Mouse (Mus musculus): ENCODE measurements around the gene Heatr9. TPM values are rescaled to one million over a fixed set of nuclear protein-coding genes. Genes with fewer than 3 reads are reported as not detected.

Gene Heatr9
- polyA plus RNA-seq, 1 experiment: 0.03 TPM

DNA sequence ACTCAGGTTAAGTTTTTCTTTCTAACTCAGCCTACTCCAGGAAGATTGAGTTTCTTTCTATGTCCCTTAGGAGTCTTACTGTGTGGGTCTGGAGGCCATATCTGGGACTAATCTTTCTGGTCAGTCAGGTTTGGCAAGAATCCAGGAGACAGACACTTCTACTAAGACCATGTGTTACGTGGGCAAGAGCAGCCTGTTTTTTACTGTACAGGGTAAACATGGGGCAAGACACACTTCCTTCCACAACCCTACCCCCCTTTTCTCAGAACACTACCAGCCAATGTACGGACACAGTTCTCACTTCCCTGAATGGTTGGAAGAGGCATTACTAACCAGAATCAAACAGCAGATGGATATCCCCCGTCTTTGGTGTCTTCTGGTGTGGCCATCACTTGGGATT lies 22.2 kb upstream of the Heatr9 start:
- Histone ChIP-seq H3K36me3 (ENCODE audit: control insufficient read depth, insufficient read depth, low read length) (no peaks in the 10 kb centered on the region), H3K27me3 (replicated peaks; ENCODE audit: control insufficient read depth, insufficient read depth, low read length) (no peaks in the 10 kb centered on the region), H3K4me3 (ENCODE audit: insufficient read depth, low read depth, low read length) (no peak overlapping the region), H3K4me1 (ENCODE audit: control insufficient read depth, insufficient read depth, low read length) (no peaks in the 10 kb centered on the region), H3K27ac (ENCODE audit: insufficient read depth, low read depth, low read length) (no peak overlapping the region)
- DNase-seq: no peak
- TF ChIP-seq POLR2A (IDR thresholded peaks at IDR 0.05; ENCODE audit: low read depth, low read length) (no peak), CTCF (conservative IDR thresholded peaks at IDR 0.05; ENCODE audit: insufficient read depth, insufficient read length, low read depth, low read length) (no peak)
- WGBS: 78% methylated on average over 3 of the region's 3 CpGs

DNA sequence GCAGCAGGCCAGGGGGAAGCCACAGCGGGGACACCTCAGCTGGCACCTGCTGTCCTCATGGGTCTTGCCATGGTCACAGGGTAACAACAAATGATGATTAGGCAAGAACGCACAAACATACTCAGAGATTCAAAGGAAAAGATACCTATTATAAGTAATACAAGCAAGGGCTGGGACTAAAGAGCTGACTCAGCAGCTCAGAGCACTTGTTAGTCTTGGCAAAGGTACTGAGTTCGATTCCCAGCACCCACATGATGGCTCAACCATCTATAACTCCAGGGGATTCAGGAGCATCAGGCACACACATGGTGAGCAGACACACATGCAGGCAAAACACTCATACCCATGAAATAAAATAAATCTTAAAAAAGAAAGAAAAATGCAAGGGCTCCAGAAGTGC lies 19.4 kb upstream of the Heatr9 start:
- no peaks in the 10 kb centered on the region for H3K27me3 ChIP-seq (replicated peaks; ENCODE audit: control insufficient read depth, insufficient read depth, low read length)
- no peak overlapping the region for H3K27ac ChIP-seq (ENCODE audit: insufficient read depth, low read depth, low read length)
- H3K4me3 ChIP-seq (ENCODE audit: insufficient read depth, low read depth, low read length): no peak overlapping the region
- TF ChIP-seq CTCF (conservative IDR thresholded peaks at IDR 0.05; ENCODE audit: insufficient read depth, insufficient read length, low read depth, low read length) (no peak), POLR2A (IDR thresholded peaks at IDR 0.05; ENCODE audit: low read depth, low read length) (no peak)
- no peak for DNase-seq
- 94% methylated on average over 3 of the region's 3 CpGs for WGBS
- H3K36me3 ChIP-seq (ENCODE audit: control insufficient read depth, insufficient read depth, low read length): no peaks in the 10 kb centered on the region
- H3K4me1 ChIP-seq (ENCODE audit: control insufficient read depth, insufficient read depth, low read length): no peaks in the 10 kb centered on the region; the same call in 1 of the 2 replicates

DNA sequence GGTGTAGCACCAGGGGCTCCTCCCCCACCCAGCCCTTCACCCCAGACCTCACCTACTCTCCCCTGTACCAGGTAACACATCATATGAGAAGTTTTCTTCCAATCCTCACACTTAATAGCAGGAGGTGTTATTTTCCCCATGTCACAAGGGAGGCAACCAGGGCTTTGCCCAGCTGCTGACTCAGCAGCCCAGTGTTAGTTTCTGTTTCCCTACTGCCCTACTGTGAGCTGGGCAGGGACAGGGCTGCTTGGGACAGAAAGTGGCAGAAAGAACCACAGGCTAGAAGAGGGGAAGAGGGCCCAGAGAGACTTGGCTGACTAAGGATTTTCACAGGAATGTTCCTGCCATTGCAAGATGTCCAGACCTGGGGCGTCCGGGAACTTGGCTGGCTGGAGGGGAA lies 19.0 kb upstream of the Heatr9 start:
- no peak for DNase-seq
- WGBS: 92% methylated on average over 2 of the region's 2 CpGs

DNA sequence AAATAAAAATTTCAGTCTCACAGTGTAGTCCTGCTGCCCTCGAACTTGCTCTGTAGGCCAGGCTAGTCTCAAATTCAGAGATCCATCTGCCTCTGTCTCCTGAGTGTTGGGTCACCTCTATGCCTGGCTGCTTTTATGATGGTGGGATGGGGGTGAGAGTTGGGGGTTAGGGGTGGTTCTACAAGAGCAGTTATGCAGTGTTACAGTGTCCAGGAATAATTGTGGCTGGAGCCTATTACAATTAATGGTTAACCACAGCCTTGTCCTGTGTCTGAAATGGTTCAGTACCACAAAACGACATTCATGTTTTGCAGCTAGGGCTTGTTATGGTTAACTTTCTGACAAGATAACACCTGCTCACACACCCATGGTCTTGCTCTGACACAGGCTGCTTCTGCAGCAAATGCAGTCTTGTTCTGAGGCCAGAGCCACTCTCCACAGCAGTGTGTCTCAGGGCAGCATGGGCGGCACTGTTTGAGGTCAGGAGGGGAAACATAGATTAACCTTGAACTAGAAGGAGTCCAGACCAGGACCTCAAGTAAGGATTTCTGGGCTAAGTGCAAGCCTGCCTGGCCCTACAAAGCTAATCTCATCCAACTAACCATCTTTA lies 16.8 kb upstream of the Heatr9 start:
- DNase-seq: peak; percentile 63
- H3K36me3 ChIP-seq (ENCODE audit: control insufficient read depth, insufficient read depth, low read length): no peaks in the 10 kb centered on the region
- no peaks in the 10 kb centered on the region for H3K27me3 ChIP-seq (replicated peaks; ENCODE audit: control insufficient read depth, insufficient read depth, low read length)
- H3K27ac ChIP-seq (ENCODE audit: insufficient read depth, low read depth, low read length): peak overlapping the region; percentile 30; the same call in 1 of the 2 replicates
- peaks cover 3% of the 10 kb centered on the region; the same call in 1 of the 2 replicates for H3K4me1 ChIP-seq (ENCODE audit: control insufficient read depth, insufficient read depth, low read length)
- 33% methylated on average over 3 of the region's 3 CpGs for WGBS
- H3K4me3 ChIP-seq (ENCODE audit: insufficient read depth, low read depth, low read length): no peak overlapping the region
- TF ChIP-seq POLR2A (IDR thresholded peaks at IDR 0.05; ENCODE audit: low read depth, low read length) (no peak), CTCF (conservative IDR thresholded peaks at IDR 0.05; ENCODE audit: insufficient read depth, insufficient read length, low read depth, low read length) (no peak)

More for the DNA sequence above, 19.0 kb upstream of the Heatr9 start:
- TF ChIP-seq POLR2A (IDR thresholded peaks at IDR 0.05; ENCODE audit: low read depth, low read length): no peak
- no peak for TF ChIP-seq CTCF (conservative IDR thresholded peaks at IDR 0.05; ENCODE audit: insufficient read depth, insufficient read length, low read depth, low read length)
- no peaks in the 10 kb centered on the region for H3K27me3 ChIP-seq (replicated peaks; ENCODE audit: control insufficient read depth, insufficient read depth, low read length)
- H3K27ac ChIP-seq (ENCODE audit: insufficient read depth, low read depth, low read length): no peak overlapping the region
- H3K36me3 ChIP-seq (ENCODE audit: control insufficient read depth, insufficient read depth, low read length): no peaks in the 10 kb centered on the region
- H3K4me1 ChIP-seq (ENCODE audit: control insufficient read depth, insufficient read depth, low read length): no peaks in the 10 kb centered on the region; the same call in 1 of the 2 replicates
- H3K4me3 ChIP-seq (ENCODE audit: insufficient read depth, low read depth, low read length): no peak overlapping the region

DNA sequence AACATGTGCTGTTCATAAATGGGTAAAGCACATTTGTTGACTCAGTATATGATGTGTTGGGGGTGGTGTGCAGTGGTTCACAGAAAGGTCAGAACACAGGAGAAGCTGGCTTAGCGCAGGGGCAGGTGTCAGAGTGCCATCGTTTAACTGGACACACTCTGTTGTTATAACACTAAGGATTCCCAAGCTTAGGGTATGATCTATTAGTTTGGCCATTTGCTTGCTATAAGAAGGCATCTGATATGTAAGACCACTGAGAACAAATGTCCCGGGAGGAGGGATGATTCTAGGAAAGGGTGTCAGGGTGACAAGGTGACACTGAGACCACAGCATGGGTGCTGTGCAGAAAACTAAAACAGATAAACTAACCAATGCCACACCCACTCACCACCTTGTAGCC lies 14.9 kb upstream of the Heatr9 start:
- Histone ChIP-seq H3K4me1 (ENCODE audit: control insufficient read depth, insufficient read depth, low read length) (peaks cover 3% of the 10 kb centered on the region; the same call in 1 of the 2 replicates), H3K36me3 (ENCODE audit: control insufficient read depth, insufficient read depth, low read length) (no peaks in the 10 kb centered on the region), H3K4me3 (ENCODE audit: insufficient read depth, low read depth, low read length) (no peak overlapping the region), H3K27me3 (replicated peaks; ENCODE audit: control insufficient read depth, insufficient read depth, low read length) (no peaks in the 10 kb centered on the region), H3K27ac (ENCODE audit: insufficient read depth, low read depth, low read length) (no peak overlapping the region)
- DNase-seq: no peak
- WGBS: 74% methylated on average over 3 of the region's 3 CpGs
- TF ChIP-seq CTCF (conservative IDR thresholded peaks at IDR 0.05; ENCODE audit: insufficient read depth, insufficient read length, low read depth, low read length) (no peak), POLR2A (IDR thresholded peaks at IDR 0.05; ENCODE audit: low read depth, low read length) (no peak)

DNA sequence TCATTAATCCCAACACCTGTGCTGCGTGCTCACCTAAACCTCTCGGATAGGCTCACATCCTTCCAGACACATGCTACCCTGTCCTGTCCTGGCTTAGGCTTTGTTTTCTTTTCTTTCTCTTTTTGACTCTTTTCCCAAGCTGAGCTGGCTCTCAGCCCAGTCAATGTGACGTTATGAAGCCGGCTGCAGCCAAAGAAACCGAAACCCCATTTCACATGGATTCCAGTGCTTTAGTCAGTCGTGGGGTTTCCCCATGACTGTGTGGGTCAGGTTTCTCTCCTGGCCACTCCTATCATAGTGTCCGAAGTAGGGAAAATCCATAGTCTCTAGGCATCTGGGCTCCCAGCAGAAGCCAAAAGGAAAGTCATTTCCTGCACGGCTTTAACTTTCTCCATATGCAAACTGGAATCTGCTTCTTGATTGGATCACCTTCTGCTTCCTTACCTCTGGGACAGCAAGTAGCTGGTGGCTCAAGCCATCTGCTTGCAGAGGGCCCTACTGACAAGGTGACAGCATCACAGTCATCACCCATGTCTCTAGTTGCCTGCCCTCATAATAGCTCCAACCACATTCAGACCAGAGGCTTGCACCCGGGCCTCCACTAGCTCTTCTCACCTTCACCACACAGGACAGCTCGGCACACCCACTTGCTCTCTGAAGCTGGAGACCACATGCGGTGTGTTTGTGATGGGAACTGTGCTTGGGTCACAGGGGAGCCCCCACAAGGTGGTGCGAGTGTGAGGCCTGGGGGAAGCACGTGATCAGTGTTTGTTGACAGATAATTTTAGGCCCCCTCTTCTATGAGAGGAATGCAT lies 12.8 kb upstream of the Heatr9 start:
- no peak for TF ChIP-seq POLR2A (IDR thresholded peaks at IDR 0.05; ENCODE audit: low read depth, low read length)
- no peak for TF ChIP-seq CTCF (conservative IDR thresholded peaks at IDR 0.05; ENCODE audit: insufficient read depth, insufficient read length, low read depth, low read length)
- Histone ChIP-seq H3K36me3 (ENCODE audit: control insufficient read depth, insufficient read depth, low read length) (no peaks in the 10 kb centered on the region), H3K4me3 (ENCODE audit: insufficient read depth, low read depth, low read length) (peak overlapping the region; percentile 11; the same call in 1 of the 2 replicates), H3K27ac (ENCODE audit: insufficient read depth, low read depth, low read length) (no peak overlapping the region), H3K27me3 (replicated peaks; ENCODE audit: control insufficient read depth, insufficient read depth, low read length) (no peaks in the 10 kb centered on the region), H3K4me1 (ENCODE audit: control insufficient read depth, insufficient read depth, low read length) (peaks cover 3% of the 10 kb centered on the region; the same call in 1 of the 2 replicates)
- DNase-seq: peak; percentile 91
- 34% methylated on average over 13 of the region's 13 CpGs for WGBS

DNA sequence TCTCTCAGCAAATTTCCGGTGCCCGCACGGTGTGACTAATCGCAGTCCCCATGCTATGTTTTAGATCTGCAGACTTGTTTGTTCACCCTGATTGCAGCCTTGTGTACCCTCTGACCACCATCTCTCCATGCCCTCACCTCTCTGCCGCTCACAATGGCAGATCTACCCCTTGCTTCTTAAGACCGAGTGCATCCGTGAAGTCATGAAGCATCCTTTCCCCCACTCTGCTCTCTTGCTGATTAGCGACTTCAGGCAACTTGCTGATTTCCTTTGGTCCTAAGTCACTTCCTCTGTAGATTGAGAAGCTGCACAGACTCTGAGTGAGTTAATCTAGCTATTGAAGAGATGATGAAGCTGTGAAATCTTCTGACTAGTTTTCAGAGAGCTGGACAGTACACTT lies 12.2 kb upstream of the Heatr9 start:
- 58% methylated on average over 8 of the region's 8 CpGs for WGBS

More for the DNA sequence above, 12.2 kb upstream of the Heatr9 start:
- no peaks in the 10 kb centered on the region for H3K36me3 ChIP-seq (ENCODE audit: control insufficient read depth, insufficient read depth, low read length)
- no peak overlapping the region for H3K4me3 ChIP-seq (ENCODE audit: insufficient read depth, low read depth, low read length)
- H3K27me3 ChIP-seq (replicated peaks; ENCODE audit: control insufficient read depth, insufficient read depth, low read length): no peaks in the 10 kb centered on the region
- H3K4me1 ChIP-seq (ENCODE audit: control insufficient read depth, insufficient read depth, low read length): peaks cover 3% of the 10 kb centered on the region; the same call in 1 of the 2 replicates
- DNase-seq: no peak
- TF ChIP-seq POLR2A (IDR thresholded peaks at IDR 0.05; ENCODE audit: low read depth, low read length) (no peak), CTCF (conservative IDR thresholded peaks at IDR 0.05; ENCODE audit: insufficient read depth, insufficient read length, low read depth, low read length) (no peak)
- H3K27ac ChIP-seq (ENCODE audit: insufficient read depth, low read depth, low read length): no peak overlapping the region
